In genomic region chr13:89175154-89175553, GRCm38 (mm10) we compare ENCODE assay signal across 26 mouse cellular contexts.
A peak's percentile ranks its signal among the peaks of the same experiment; 100 is the strongest.
DNase-seq lines count a peak whose midpoint lies in the region; ATAC-seq and TF ChIP-seq lines count a peak whose summit lies in the region.
"Had no signal": no experiment of that assay in that cellular context is flagged by ENCODE, and none has a peak within 500 bp of the region (broad histone marks: within the 10 kb centered on the region; RNA-seq: fewer than 3 reads in every experiment).

No protein-coding gene starts in this region.

- ATAC-seq in kidney, postnatal 0 days (replicated peaks; ENCODE audit: low FRiP score, low read depth), result no peak
- peak; percentile 62 for ATAC-seq in CD4-positive, CD25-positive, alpha-beta regulatory T cell, adult 4 months
- ATAC-seq in stomach, postnatal 0 days (ENCODE audit: low FRiP score, low TSS enrichment), result peak; percentile 56; the same call in 1 of the 2 replicates
- ATAC-seq: forebrain, embryonic 14.5 days; forebrain, postnatal 0 days; intestine, embryonic 15.5 days; Patski had no signal

- H3K36me3 ChIP-seq in kidney, postnatal 0 days (ENCODE audit: insufficient read depth, low read length), result no peaks in the 10 kb centered on the region
- no peaks in the 10 kb centered on the region for H3K36me3 ChIP-seq in stomach, postnatal 0 days (ENCODE audit: control insufficient read depth, insufficient read depth, low read length)
- H3K36me3 ChIP-seq: embryonic facial prominence, embryonic 15.5 days; G1E; hindbrain, embryonic 12.5 days; hindbrain, embryonic 15.5 days; intestine, embryonic 15.5 days had no signal

- H3K4me3 ChIP-seq in kidney, postnatal 0 days (replicated peaks; ENCODE audit: low read depth, low read length), result no peak overlapping the region
- no peak overlapping the region for H3K4me3 ChIP-seq in stomach, postnatal 0 days (ENCODE audit: low read depth, low read length)
- H3K4me3 ChIP-seq: embryonic facial prominence, embryonic 15.5 days; gastrocnemius, adult 2 months; hindbrain, embryonic 12.5 days; hindbrain, embryonic 15.5 days; intestine, embryonic 15.5 days had no signal

- no peak overlapping the region for H3K27ac ChIP-seq in kidney, postnatal 0 days
- no peak overlapping the region for H3K27ac ChIP-seq in stomach, postnatal 0 days (replicated peaks)
- H3K27ac ChIP-seq: embryonic facial prominence, embryonic 15.5 days; gastrocnemius, adult 2 months; hindbrain, embryonic 12.5 days; hindbrain, embryonic 15.5 days; intestine, embryonic 15.5 days had no signal

- peak; percentile 36 for DNase-seq in kidney, postnatal 0 days (ENCODE audit: low spot score)
- no peak for DNase-seq in kidney, postnatal 14 days
- peak; percentile 19 for DNase-seq in 416B (ENCODE audit: low read depth)
- DNase-seq in stomach, postnatal 0 days (ENCODE audit: low spot score), result no peak
- DNase-seq in adrenal gland, postnatal 10 days, result no peak
- DNase-seq in embryo, embryonic 10 days (ENCODE audit: low spot score), result no peak
- DNase-seq: adrenal gland, adult 2 months; adrenal gland, postnatal 25 days; cerebellum, adult 18-20 months; cerebellum, adult 9-10 months; cerebellum, postnatal 14 days; embryo, embryonic 11 days; forebrain, postnatal 0 days; gastrocnemius, adult 2 months; gastrocnemius, postnatal 14 days; heart, adult 11 months had no signal

- no peak for TF ChIP-seq CTCF in kidney, postnatal 0 days (IDR thresholded peaks at IDR 0.05; ENCODE audit: low read depth)
- TF ChIP-seq CTCF in stomach, postnatal 0 days (IDR thresholded peaks at IDR 0.05; ENCODE audit: low read depth), result no peak

- no peaks in the 10 kb centered on the region for H3K9me3 ChIP-seq in kidney, postnatal 0 days (replicated peaks; ENCODE audit: low read length)
- H3K9me3 ChIP-seq in stomach, postnatal 0 days (ENCODE audit: control insufficient read depth, low read length), result no peaks in the 10 kb centered on the region
- H3K9me3 ChIP-seq: embryonic facial prominence, embryonic 15.5 days; hindbrain, embryonic 12.5 days; hindbrain, embryonic 15.5 days; intestine, embryonic 15.5 days had no signal

- no peak overlapping the region for H3K9ac ChIP-seq in kidney, postnatal 0 days (ENCODE audit: low read depth, low read length)
- H3K9ac ChIP-seq in stomach, postnatal 0 days (ENCODE audit: low read length), result no peak overlapping the region
- H3K9ac ChIP-seq: embryonic facial prominence, embryonic 15.5 days; forebrain, postnatal 0 days; hindbrain, embryonic 12.5 days; hindbrain, embryonic 15.5 days; intestine, embryonic 15.5 days had no signal

- no peaks in the 10 kb centered on the region for H3K27me3 ChIP-seq in kidney, postnatal 0 days (ENCODE audit: insufficient read depth, low read length)
- no peaks in the 10 kb centered on the region for H3K27me3 ChIP-seq in stomach, postnatal 0 days (ENCODE audit: control insufficient read depth, insufficient read depth, low read length)
- H3K27me3 ChIP-seq: CH12.LX; embryonic facial prominence, embryonic 15.5 days; hindbrain, embryonic 12.5 days; hindbrain, embryonic 15.5 days; intestine, embryonic 15.5 days; Patski had no signal

- no peaks in the 10 kb centered on the region for H3K4me1 ChIP-seq in kidney, postnatal 0 days (replicated peaks; ENCODE audit: insufficient read depth, low read length)
- H3K4me1 ChIP-seq in stomach, postnatal 0 days (replicated peaks; ENCODE audit: control insufficient read depth, insufficient read depth), result no peaks in the 10 kb centered on the region
- H3K4me1 ChIP-seq: embryonic facial prominence, embryonic 15.5 days; hindbrain, embryonic 12.5 days; hindbrain, embryonic 15.5 days; intestine, embryonic 15.5 days had no signal

- TF ChIP-seq EP300 in stomach, postnatal 0 days (optimal IDR thresholded peaks at IDR 0.05), result no peak

- H3K4me2 ChIP-seq in kidney, postnatal 0 days (ENCODE audit: low read length), result no peak overlapping the region
- H3K4me2 ChIP-seq in stomach, postnatal 0 days (replicated peaks; ENCODE audit: low read depth), result no peak overlapping the region
- H3K4me2 ChIP-seq: embryonic facial prominence, embryonic 15.5 days; heart, embryonic 11.5 days; hindbrain, embryonic 12.5 days; hindbrain, embryonic 15.5 days; intestine, embryonic 15.5 days had no signal

- 64% methylated on average over 2 of the region's 2 CpGs for WGBS in kidney, postnatal 0 days
- WGBS in stomach, postnatal 0 days, result 34% methylated on average over 2 of the region's 2 CpGs

Comparison
In these comparisons a context has a peak if more than half of its experiments do, and no peak if none do; other contexts are left out.
1. DNase-seq: peak in kidney, postnatal 0 days (single experiment) and 416B (single experiment); none in kidney, postnatal 14 days (single experiment), stomach, postnatal 0 days (single experiment), adrenal gland, postnatal 10 days (single experiment) and embryo, embryonic 10 days (single experiment).